Mouse (Mus musculus): ENCODE results near the gene Rere.
A peak's percentile ranks its signal among the peaks of the same experiment; 100 is the strongest.

DNA sequence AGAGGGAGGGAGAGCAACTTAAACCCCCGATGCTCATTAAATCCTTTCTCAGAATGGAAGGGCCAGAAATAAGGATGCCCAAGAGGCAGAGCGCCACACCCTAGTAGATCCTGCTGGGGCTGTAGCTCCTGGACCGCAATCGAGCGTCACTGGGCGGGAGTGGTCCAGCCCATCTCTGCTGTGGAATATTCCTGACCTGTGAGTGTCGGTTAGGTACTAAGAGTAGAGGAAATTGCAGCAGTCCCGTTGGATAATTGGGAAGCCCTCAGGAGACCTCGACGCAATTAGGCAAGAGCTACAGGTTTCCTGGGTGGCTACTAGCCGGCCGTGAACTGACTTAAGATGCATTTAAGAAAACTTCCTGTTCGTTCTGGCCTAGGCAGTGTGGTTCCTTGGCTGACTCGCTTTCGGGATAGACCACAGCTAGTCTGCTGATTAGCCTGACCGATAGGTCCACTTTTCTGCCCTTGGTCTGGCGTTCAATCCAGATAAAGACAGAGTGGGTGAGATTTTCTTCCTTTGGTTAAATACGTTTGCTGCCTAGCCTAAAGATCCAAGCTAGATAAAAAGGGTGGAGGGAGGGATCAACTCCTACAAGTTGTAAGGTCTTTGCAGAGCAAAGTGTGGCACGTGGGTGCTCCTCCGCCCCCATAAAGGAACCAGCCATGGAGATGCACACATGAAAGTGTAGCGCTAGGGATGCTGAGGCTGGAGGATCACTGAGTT lies 43.6 kb upstream of the Rere start:
- TF ChIP-seq E2F4 (IDR thresholded peaks at IDR 0.05; ENCODE audit: borderline replicate concordance, low read depth, low read length), result no peak
- TF ChIP-seq POLR2A (IDR thresholded peaks at IDR 0.05; ENCODE audit: control insufficient read depth in 1 of 2, insufficient read depth in 1 of 2, low read depth in 1 of 2, low read length in 2 of 2, poor library complexity in 1 of 2), result 0 out of 4 replicates have a peak, but pooled peaks have one; percentile 6 to 43
- no peak for TF ChIP-seq CTCF (IDR thresholded peaks at IDR 0.05 in 2 of 3, conservative IDR thresholded peaks at IDR 0.05 in 1 of 3; ENCODE audit: control insufficient read depth in 1 of 3, insufficient read depth in 1 of 3, low read depth in 2 of 3, low read length in 3 of 3, poor library complexity in 1 of 3, severe bottlenecking in 1 of 3)
- TF ChIP-seq NELFE (IDR thresholded peaks at IDR 0.05; ENCODE audit: low read depth, low read length), result 0 out of 2 replicates have a peak, but pooled peaks have one; percentile 39
- peak; percentile 76 for TF ChIP-seq GATA1 (IDR thresholded peaks at IDR 0.05; ENCODE audit: low read depth, low read length)
- TF ChIP-seq POLR2AphosphoS5 (IDR thresholded peaks at IDR 0.05; ENCODE audit: borderline replicate concordance, low read depth, low read length), result no peak
- peak; percentile 26; the same call in 1 of the 2 replicates for TF ChIP-seq TCF12 (IDR thresholded peaks at IDR 0.05; ENCODE audit: low read depth, low read length)
- TF ChIP-seq HCFC1 (IDR thresholded peaks at IDR 0.05; ENCODE audit: low read depth, low read length), result peak; percentile 26; the same call in 1 of the 2 replicates
- TF ChIP-seq KAT2A (conservative IDR thresholded peaks at IDR 0.05; ENCODE audit: low read depth, low read length), result no peak

All from MEL (cell line).